Mouse (Mus musculus): ENCODE measurements around the gene Gstm7. TPM values are rescaled to one million over a fixed set of nuclear protein-coding genes. Genes with fewer than 3 reads are reported as not detected.
A peak's percentile ranks its signal among the peaks of the same experiment; 100 is the strongest.
"Not testable (repeated sequence)": the region's sequence is repeated elsewhere in the genome, so short reads cannot be mapped to it uniquely, and the experiment has no call there.

The Gstm7 gene
- total and polyA plus RNA-seq, 3 experiments: not detected

GRCm38 (mm10) chr3:107964656-107965308 is 33.2 kb upstream of the Gstm7 start:
- Histone ChIP-seq H3K27me3 (replicated peaks) (peaks cover 3% of the 10 kb centered on the region), H3K4me2 (ENCODE audit: insufficient read depth, low read depth, poor library complexity, severe bottlenecking) (no peak overlapping the region), H3K79me2 (replicated peaks; ENCODE audit: control insufficient read depth, extremely low read depth, insufficient read depth, poor library complexity, severe bottlenecking) (no peaks in the 10 kb centered on the region), H3K9ac (ENCODE audit: insufficient read depth, low read depth) (no peak overlapping the region), H3K4me1 (ENCODE audit: control insufficient read depth in 1 of 2, insufficient read depth in 2 of 2) (peaks cover 4 to 14% of the 10 kb centered on the region in 2 experiments; a peak in 3 of 4 replicates), H3K4me3 (replicated peaks in 1 of 3; ENCODE audit: low read depth in 2 of 3, low read length in 2 of 3, poor library complexity in 1 of 3) (no peak overlapping the region), H3K36me3 (replicated peaks in 1 of 2; ENCODE audit: control insufficient read depth in 1 of 2, insufficient read depth in 1 of 2, low read length in 1 of 2) (no peaks in the 10 kb centered on the region), H3K27ac (ENCODE audit: insufficient read depth, low read depth) (no peak overlapping the region), H3K9me3 (replicated peaks; ENCODE audit: low read length) (no peaks in the 10 kb centered on the region)
- in situ Hi-C loops (cut with MboI; ENCODE audit: low pct_ligation_motif_present, low pct_unique_long_range_greater_than_20kb, low sequenced_read_pairs): no loop called here
- dilution Hi-C loops (cut with MboI; ENCODE audit: extremely low pct_ligation_motif_present, extremely low pct_unique_long_range_greater_than_20kb, low sequenced_read_pairs): no loop called here
- peak; percentile 69; the same call in 1 of the 2 replicates for TF ChIP-seq MAFK (IDR thresholded peaks at IDR 0.05; ENCODE audit: insufficient replicate concordance, low read length)
- TF ChIP-seq ELF1 (IDR thresholded peaks at IDR 0.05; ENCODE audit: low read depth, low read length): peak; percentile 39; the same call in 1 of the 2 replicates
- TF ChIP-seq CTCF (conservative IDR thresholded peaks at IDR 0.05 in 1 of 2, IDR thresholded peaks at IDR 0.05 in 1 of 2; ENCODE audit: low read depth in 2 of 2, low read length in 2 of 2): no peak
- DNase-seq (ENCODE audit: extremely low read depth): peak; percentile 9

DNA sequence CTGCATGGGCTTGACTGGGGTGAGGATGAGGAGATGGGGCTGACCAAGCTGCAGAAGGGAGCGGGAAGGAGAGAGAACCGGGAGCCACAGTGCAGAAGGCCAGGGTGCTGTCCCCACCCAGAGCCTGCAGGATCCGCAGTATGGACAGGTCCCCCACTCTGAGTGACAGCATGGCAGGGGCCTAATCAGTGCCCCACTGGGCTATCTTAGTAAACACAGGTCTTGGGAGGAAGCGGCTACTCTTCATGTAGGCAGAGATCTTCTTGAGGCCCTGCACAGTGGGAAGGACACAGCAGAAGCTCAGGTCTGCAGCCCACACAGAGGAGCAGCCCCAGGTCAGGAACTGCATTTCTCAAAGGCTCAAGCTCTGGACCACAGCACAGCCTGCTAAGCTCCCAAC is 32.4 kb upstream of the Gstm7 start:
- no peak for DNase-seq (ENCODE audit: extremely low read depth)
- dilution Hi-C loops (cut with MboI; ENCODE audit: extremely low pct_ligation_motif_present, extremely low pct_unique_long_range_greater_than_20kb, low sequenced_read_pairs) (no loop called here), in situ Hi-C loops (cut with MboI; ENCODE audit: low pct_ligation_motif_present, low pct_unique_long_range_greater_than_20kb, low sequenced_read_pairs) (no loop called here)
- Histone ChIP-seq H3K9ac (ENCODE audit: insufficient read depth, low read depth) (no peak overlapping the region), H3K4me1 (ENCODE audit: control insufficient read depth in 1 of 2, insufficient read depth in 2 of 2) (peaks cover 4 to 14% of the 10 kb centered on the region in 2 experiments; a peak in 3 of 4 replicates), H3K79me2 (replicated peaks; ENCODE audit: control insufficient read depth, extremely low read depth, insufficient read depth, poor library complexity, severe bottlenecking) (no peaks in the 10 kb centered on the region), H3K9me3 (replicated peaks; ENCODE audit: low read length) (no peaks in the 10 kb centered on the region), H3K27me3 (replicated peaks) (peaks cover 2% of the 10 kb centered on the region), H3K27ac (ENCODE audit: insufficient read depth, low read depth) (no peak overlapping the region), H3K4me2 (ENCODE audit: insufficient read depth, low read depth, poor library complexity, severe bottlenecking) (no peak overlapping the region), H3K36me3 (replicated peaks in 1 of 2; ENCODE audit: control insufficient read depth in 1 of 2, insufficient read depth in 1 of 2, low read length in 1 of 2) (no peaks in the 10 kb centered on the region), H3K4me3 (replicated peaks in 1 of 3; ENCODE audit: low read depth in 2 of 3, low read length in 2 of 3, poor library complexity in 1 of 3) (no peak overlapping the region)
- TF ChIP-seq HCFC1 (IDR thresholded peaks at IDR 0.05; ENCODE audit: low read depth, low read length): no peak

- not testable (repeated sequence) for H3K4me3 ChIP-seq (replicated peaks in 1 of 3; ENCODE audit: low read depth in 2 of 3, low read length in 2 of 3, poor library complexity in 1 of 3); H3K79me2 ChIP-seq (replicated peaks; ENCODE audit: control insufficient read depth, extremely low read depth, insufficient read depth, poor library complexity, severe bottlenecking); DNase-seq (ENCODE audit: extremely low read depth)
Observed at GRCm38 (mm10) chr3:107955260-107955659, 23.6 kb upstream of the Gstm7 start.

GRCm38 (mm10) chr3:107953906-107954305 is 22.3 kb upstream of the Gstm7 start:
- DNase-seq (ENCODE audit: extremely low read depth): no peak
- in situ Hi-C loops (cut with MboI; ENCODE audit: low pct_ligation_motif_present, low pct_unique_long_range_greater_than_20kb, low sequenced_read_pairs): no loop called here

More at GRCm38 (mm10) chr3:107955260-107955659, 23.6 kb upstream of the Gstm7 start:
- H3K9me3 ChIP-seq (replicated peaks; ENCODE audit: low read length); dilution Hi-C loops (cut with MboI; ENCODE audit: extremely low pct_ligation_motif_present, extremely low pct_unique_long_range_greater_than_20kb, low sequenced_read_pairs); H3K9ac ChIP-seq (ENCODE audit: insufficient read depth, low read depth); H3K36me3 ChIP-seq (replicated peaks in 1 of 2; ENCODE audit: control insufficient read depth in 1 of 2, insufficient read depth in 1 of 2, low read length in 1 of 2); H3K4me2 ChIP-seq (ENCODE audit: insufficient read depth, low read depth, poor library complexity, severe bottlenecking); H3K27me3 ChIP-seq (replicated peaks); H3K27ac ChIP-seq (ENCODE audit: insufficient read depth, low read depth); H3K4me1 ChIP-seq (ENCODE audit: control insufficient read depth in 1 of 2, insufficient read depth in 2 of 2); in situ Hi-C loops (cut with MboI; ENCODE audit: low pct_ligation_motif_present, low pct_unique_long_range_greater_than_20kb, low sequenced_read_pairs): not testable (repeated sequence)

More at GRCm38 (mm10) chr3:107953906-107954305, 22.3 kb upstream of the Gstm7 start:
- Histone ChIP-seq H3K4me3 (replicated peaks in 1 of 3; ENCODE audit: low read depth in 2 of 3, low read length in 2 of 3, poor library complexity in 1 of 3) (no peak overlapping the region), H3K4me1 (ENCODE audit: control insufficient read depth in 1 of 2, insufficient read depth in 2 of 2) (peaks cover 0 to 10% of the 10 kb centered on the region in 2 experiments; a peak in 2 of 4 replicates), H3K36me3 (replicated peaks in 1 of 2; ENCODE audit: control insufficient read depth in 1 of 2, insufficient read depth in 1 of 2, low read length in 1 of 2) (no peaks in the 10 kb centered on the region), H3K79me2 (replicated peaks; ENCODE audit: control insufficient read depth, extremely low read depth, insufficient read depth, poor library complexity, severe bottlenecking) (no peaks in the 10 kb centered on the region), H3K4me2 (ENCODE audit: insufficient read depth, low read depth, poor library complexity, severe bottlenecking) (no peak overlapping the region), H3K27ac (ENCODE audit: insufficient read depth, low read depth) (no peak overlapping the region), H3K9me3 (replicated peaks; ENCODE audit: low read length) (no peaks in the 10 kb centered on the region), H3K27me3 (replicated peaks) (no peaks in the 10 kb centered on the region), H3K9ac (ENCODE audit: insufficient read depth, low read depth) (no peak overlapping the region)
- dilution Hi-C loops (cut with MboI; ENCODE audit: extremely low pct_ligation_motif_present, extremely low pct_unique_long_range_greater_than_20kb, low sequenced_read_pairs): no loop called here
- TF ChIP-seq BHLHE40 (IDR thresholded peaks at IDR 0.05; ENCODE audit: low read depth, low read length) (no peak), KAT2A (IDR thresholded peaks at IDR 0.05; ENCODE audit: insufficient replicate concordance, low read length) (no peak), JUN (IDR thresholded peaks at IDR 0.05; ENCODE audit: insufficient read depth, low read depth, low read length) (no peak), MAX (IDR thresholded peaks at IDR 0.05; ENCODE audit: low read length) (no peak), NELFE (IDR thresholded peaks at IDR 0.05; ENCODE audit: low read depth, low read length) (no peak), MAZ (IDR thresholded peaks at IDR 0.05; ENCODE audit: low read depth, low read length) (no peak), CTCF (conservative IDR thresholded peaks at IDR 0.05 in 1 of 2, IDR thresholded peaks at IDR 0.05 in 1 of 2; ENCODE audit: low read depth in 2 of 2, low read length in 2 of 2) (no peak), USF1 (IDR thresholded peaks at IDR 0.05; ENCODE audit: low read depth, low read length) (no peak), MXI1 (IDR thresholded peaks at IDR 0.05; ENCODE audit: low read depth, low read length) (no peak)
